Mouse (Mus musculus): ENCODE data around the gene Tuba1a.

- no peak for TF ChIP-seq CTCF (IDR thresholded peaks at IDR 0.05; ENCODE audit: extremely low read depth, insufficient read depth, insufficient read length, insufficient replicate concordance)
- TF ChIP-seq POLR2A (IDR thresholded peaks at IDR 0.05; ENCODE audit: low read depth, low read length), result no peak
Observed at GRCm38 (mm10) chr15:98924682-98925081, 28.8 kb downstream of the Tuba1a start.
